Mouse (Mus musculus) intestine, embryonic 16.5 days (tissue): ENCODE results near the gene 1700001O22Rik. TPM values are rescaled to one million over a fixed set of nuclear protein-coding genes. Genes with fewer than 3 reads are reported as not detected.

Experiments used
- ATAC-seq: fragments of 200-750 bp; cut with Nextera tagmentation; 2 replicates; pipeline ENCODE4 v1.8.0; 2017; ENCODE audit warnings: moderate TSS enrichment, moderate library complexity
- H3K27ac ChIP-seq: fragments of 300-500 bp; sonication (generic); 2 replicates; pipeline ENCODE4 v1.5.1; 2014; ENCODE audit warnings: mild to moderate bottlenecking, low read length
- H3K27me3 ChIP-seq: fragments of 300-500 bp; sonication (generic); replicated peaks from 2 replicates; pipeline ENCODE4 v1.6.1; 2014; ENCODE audit warnings: low read length, control low read depth, mixed read lengths; ENCODE audit not compliant: control insufficient read depth, insufficient read depth
- H3K36me3 ChIP-seq: fragments of 300-500 bp; sonication (generic); 2 replicates; pipeline ENCODE4 v1.6.1; 2014; ENCODE audit warnings: low read length, control low read depth; ENCODE audit not compliant: control insufficient read depth, insufficient read depth
- H3K4me1 ChIP-seq: fragments of 300-500 bp; sonication (generic); 2 replicates; pipeline ENCODE4 v1.6.1; 2014; ENCODE audit warnings: low read length, control low read depth, mixed read lengths; ENCODE audit not compliant: control insufficient read depth, insufficient read depth
- H3K4me2 ChIP-seq: fragments of 300-500 bp; sonication (generic); 2 replicates; pipeline ENCODE4 v1.6.1; 2014; ENCODE audit warnings: low read depth, low read length, control low read depth
- H3K4me3 ChIP-seq: fragments of 300-500 bp; sonication (generic); 2 replicates; pipeline ENCODE4 v1.5.1; 2014; ENCODE audit warnings: mild to moderate bottlenecking, low read length
- H3K9ac ChIP-seq: fragments of 300-500 bp; sonication (generic); 2 replicates; pipeline ENCODE4 v1.6.1; 2014; ENCODE audit warnings: low read depth, low read length
- H3K9me3 ChIP-seq: fragments of 300-500 bp; sonication (generic); 2 replicates; pipeline ENCODE4 v1.6.1; 2016; ENCODE audit warnings: low read length, control low read depth; ENCODE audit not compliant: control insufficient read depth
- whole genome bisulfite sequencing: fragments of 180-500 bp; shearing (Covaris S2); extraction: QIAGEN DNeasy Blood & Tissue Kit; methylation state at CpG from one replicate; pipeline ENCODE4 v1.1.7; 2014; 5-methylcytosine and 5-hydroxymethylcytosine counted together
- polyA plus RNA-seq: library from polyadenylated mRNA; unstranded; fragments of >200 nt; fragmentation: Nextera tagmentation; extraction: Ambion mirVana; gene quantifications from 2 replicates; pipeline ENCODE4 v1.2.1, GENCODE M21; 2015

The 1700001O22Rik gene
- polyA plus RNA-seq, 1 experiment from 2014 or later: 1.2 TPM

- H3K9ac ChIP-seq: no peak overlapping the region
- no peak overlapping the region for H3K4me2 ChIP-seq
- no peak for ATAC-seq
These were observed 43.5 kb downstream of the 1700001O22Rik start for GRCm38 (mm10) chr2:30759858-30760547.

GRCm38 (mm10) chr2:30759442-30759841, 44.0 kb downstream of the 1700001O22Rik start:
- H3K9me3 ChIP-seq: no peaks in the 10 kb centered on the region; the same call in 1 of the 2 replicates
- ATAC-seq: no peak
- no peak overlapping the region for H3K4me3 ChIP-seq
- peak overlapping the region; percentile 87; the same call in 1 of the 2 replicates for H3K27ac ChIP-seq
- peaks cover 27% of the 10 kb centered on the region for H3K4me1 ChIP-seq
- no peaks in the 10 kb centered on the region for H3K27me3 ChIP-seq
- no peak overlapping the region; the same call in 1 of the 2 replicates for H3K9ac ChIP-seq
- no peak overlapping the region for H3K4me2 ChIP-seq
- WGBS: 66% methylated on average over 4 of the region's 4 CpGs
- no peaks in the 10 kb centered on the region for H3K36me3 ChIP-seq

More at GRCm38 (mm10) chr2:30759858-30760547, 43.5 kb downstream of the 1700001O22Rik start:
- peaks cover 5% of the 10 kb centered on the region; the same call in 1 of the 2 replicates for H3K9me3 ChIP-seq
- no peak overlapping the region for H3K27ac ChIP-seq
- no peaks in the 10 kb centered on the region for H3K36me3 ChIP-seq
- no peaks in the 10 kb centered on the region for H3K27me3 ChIP-seq
- H3K4me3 ChIP-seq: no peak overlapping the region
- H3K4me1 ChIP-seq: peaks cover 27% of the 10 kb centered on the region
- 56% methylated on average over 10 of the region's 10 CpGs for WGBS

DNA sequence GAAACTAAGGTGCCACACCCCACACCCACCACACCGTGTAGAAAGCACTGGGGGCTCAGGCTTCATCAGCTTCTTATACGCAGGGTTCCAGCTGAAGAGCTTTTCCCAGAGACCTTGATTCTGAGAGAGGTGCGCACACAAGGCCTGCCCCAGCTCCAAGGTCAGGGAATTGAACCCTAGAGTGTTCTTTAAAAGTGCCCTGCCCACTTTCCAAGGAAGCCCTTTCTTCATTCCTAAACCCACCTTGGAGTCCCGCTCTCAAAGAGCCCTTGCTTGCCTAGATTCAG, 44.4 kb downstream of the 1700001O22Rik start:
- H3K27me3 ChIP-seq: no peaks in the 10 kb centered on the region
- H3K9ac ChIP-seq: peak overlapping the region; percentile 50; the same call in 1 of the 2 replicates
- 54% methylated on average over 4 of the region's 4 CpGs for WGBS
- 0 out of 2 replicates have a peak, but pooled peaks have one; percentile 19 for ATAC-seq
- H3K9me3 ChIP-seq: no peaks in the 10 kb centered on the region; the same call in 1 of the 2 replicates
- no peak overlapping the region for H3K4me3 ChIP-seq
- H3K27ac ChIP-seq: peak overlapping the region; percentile 87
- H3K4me2 ChIP-seq: peak overlapping the region; percentile 44; the same call in 1 of the 2 replicates
- H3K4me1 ChIP-seq: peaks cover 27% of the 10 kb centered on the region
- no peaks in the 10 kb centered on the region for H3K36me3 ChIP-seq

DNA sequence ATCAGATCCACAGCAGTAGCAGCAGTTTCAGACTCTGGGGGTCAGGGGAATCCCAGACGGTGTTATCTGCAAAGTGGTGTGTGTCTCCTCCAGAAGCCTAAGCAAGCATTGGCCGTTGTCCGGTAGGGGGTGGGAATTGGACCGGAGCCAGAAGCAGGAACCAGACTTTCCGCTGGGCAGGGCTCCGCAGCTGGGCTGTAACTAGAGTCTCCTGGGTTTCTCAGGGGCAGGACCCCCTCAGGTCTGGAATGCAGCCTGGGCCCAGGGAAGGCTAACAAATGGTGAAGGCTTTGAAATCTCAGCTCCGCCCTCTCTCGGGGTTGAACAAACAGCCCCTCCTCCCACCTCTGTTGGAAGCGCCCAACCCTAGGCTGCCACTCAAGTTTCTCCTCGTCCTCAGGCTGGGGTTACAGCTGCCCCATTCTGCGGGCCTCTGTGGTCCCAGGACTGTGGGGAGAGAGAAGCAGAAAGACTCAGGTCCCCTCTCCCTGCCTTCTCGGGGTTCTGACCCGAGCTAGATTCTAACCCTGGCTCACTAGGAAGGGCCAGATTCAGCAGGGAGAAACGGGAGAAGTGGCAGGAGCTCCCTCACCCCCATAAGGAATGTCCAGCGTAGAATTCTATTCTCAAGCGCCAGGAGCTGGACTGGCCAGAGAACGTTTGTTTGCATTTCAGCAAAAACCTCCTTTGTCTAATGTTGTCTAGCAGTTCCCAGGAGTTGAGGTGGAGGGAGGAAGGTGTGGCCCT, 44.9 kb downstream of the 1700001O22Rik start:
- Histone ChIP-seq H3K4me3 (no peak overlapping the region), H3K4me1 (peaks cover 27% of the 10 kb centered on the region), H3K36me3 (no peaks in the 10 kb centered on the region), H3K4me2 (peak overlapping the region; percentile 44), H3K9me3 (no peaks in the 10 kb centered on the region; the same call in 1 of the 2 replicates), H3K9ac (peak overlapping the region; percentile 50; the same call in 1 of the 2 replicates), H3K27ac (peak overlapping the region; percentile 87), H3K27me3 (no peaks in the 10 kb centered on the region)
- ATAC-seq: peak; percentile 88
- whole genome bisulfite sequencing: 6% methylated on average over 17 of the region's 17 CpGs

- 86% methylated on average over 10 of the region's 10 CpGs for WGBS
These were observed 46.3 kb downstream of the 1700001O22Rik start for GRCm38 (mm10) chr2:30756962-30757715.

GRCm38 (mm10) chr2:30755985-30756765, 47.3 kb downstream of the 1700001O22Rik start:
- Histone ChIP-seq H3K9me3 (no peaks in the 10 kb centered on the region; the same call in 1 of the 2 replicates), H3K27ac (no peak overlapping the region), H3K4me2 (no peak overlapping the region), H3K4me1 (peaks cover 34% of the 10 kb centered on the region), H3K4me3 (no peak overlapping the region), H3K9ac (no peak overlapping the region), H3K36me3 (no peaks in the 10 kb centered on the region), H3K27me3 (no peaks in the 10 kb centered on the region)
- ATAC-seq: no peak
- WGBS: 92% methylated on average over 6 of the region's 6 CpGs

More at GRCm38 (mm10) chr2:30756962-30757715, 46.3 kb downstream of the 1700001O22Rik start:
- Histone ChIP-seq H3K4me3 (no peak overlapping the region), H3K9ac (no peak overlapping the region), H3K4me2 (no peak overlapping the region), H3K27ac (no peak overlapping the region), H3K36me3 (no peaks in the 10 kb centered on the region), H3K27me3 (no peaks in the 10 kb centered on the region), H3K4me1 (peaks cover 34% of the 10 kb centered on the region), H3K9me3 (no peaks in the 10 kb centered on the region; the same call in 1 of the 2 replicates)
- no peak for ATAC-seq

GRCm38 (mm10) chr2:30754831-30755230, 48.6 kb downstream of the 1700001O22Rik start:
- H3K4me3 ChIP-seq: no peak overlapping the region
- H3K4me2 ChIP-seq: no peak overlapping the region
- no peak overlapping the region for H3K27ac ChIP-seq
- H3K9ac ChIP-seq: no peak overlapping the region
- peaks cover 26% of the 10 kb centered on the region for H3K4me1 ChIP-seq
- H3K36me3 ChIP-seq: no peaks in the 10 kb centered on the region
- H3K9me3 ChIP-seq: no peaks in the 10 kb centered on the region; the same call in 1 of the 2 replicates
- WGBS: 90% methylated on average over 3 of the region's 3 CpGs
- no peak for ATAC-seq
- no peaks in the 10 kb centered on the region for H3K27me3 ChIP-seq

GRCm38 (mm10) chr2:30753219-30753618, 50.2 kb downstream of the 1700001O22Rik start:
- peak; percentile 79 for ATAC-seq
- Histone ChIP-seq H3K9ac (peak overlapping the region; percentile 26), H3K4me2 (no peak overlapping the region), H3K9me3 (no peaks in the 10 kb centered on the region; the same call in 1 of the 2 replicates), H3K27ac (no peak overlapping the region), H3K4me1 (peaks cover 10% of the 10 kb centered on the region), H3K36me3 (no peaks in the 10 kb centered on the region), H3K27me3 (no peaks in the 10 kb centered on the region), H3K4me3 (no peak overlapping the region)
- WGBS: 17% methylated on average over 18 of the region's 18 CpGs
